Mouse (Mus musculus) embryo, embryonic 11.5 days (tissue): ENCODE results near the gene Cela1.

Experiments
- DNase-seq: peaks from one replicate; pipeline ENCODE4 v3.0.0-alpha.2; 2012; ENCODE audit warnings: low read depth, low spot score

Cela1 gene

GRCm38 (mm10) chr15:100635851-100636645 lies 51.7 kb downstream of the Cela1 start:
- no peak for DNase-seq

- no peak for DNase-seq
These were observed 52.5 kb downstream of the Cela1 start for GRCm38 (mm10) chr15:100635239-100635638.

- no peak for DNase-seq
These were observed 54.4 kb downstream of the Cela1 start for GRCm38 (mm10) chr15:100633341-100633740.

- DNase-seq, result no peak
These were observed 55.4 kb downstream of the Cela1 start for GRCm38 (mm10) chr15:100632323-100632722.

GRCm38 (mm10) chr15:100631454-100632170 lies 56.1 kb downstream of the Cela1 start:
- DNase-seq, result no peak

- DNase-seq, result no peak
These were observed 57.6 kb downstream of the Cela1 start for GRCm38 (mm10) chr15:100630126-100630525.

- DNase-seq, result no peak
These were observed 58.9 kb downstream of the Cela1 start for GRCm38 (mm10) chr15:100628797-100629196.

- DNase-seq, result no peak
These were observed 59.8 kb downstream of the Cela1 start for GRCm38 (mm10) chr15:100627774-100628370.

- DNase-seq, result no peak
These were observed 60.4 kb downstream of the Cela1 start for GRCm38 (mm10) chr15:100627287-100627686.

GRCm38 (mm10) chr15:100624435-100624834 lies 63.3 kb downstream of the Cela1 start:
- no peak for DNase-seq
